Mouse (Mus musculus): ENCODE data around the gene Serpini1. TPM values are rescaled to one million over a fixed set of nuclear protein-coding genes. Genes with fewer than 3 reads are reported as not detected.

The Serpini1 gene
- 20.7 and 29.0 TPM in 2 replicates for polyA plus RNA-seq (2015; fragmentation: Nextera tagmentation; extraction: Ambion mirVana)

- peak within 1 kb of the TSS; percentile 76 for H3K4me3 ChIP-seq (replicated peaks)
- ATAC-seq (ENCODE audit: insufficient read depth, low FRiP score, low read depth), result peak; percentile 93
- H3K36me3 ChIP-seq, result no peaks in the 10 kb centered on the region
- H3K27ac ChIP-seq, result peak within 1 kb of the TSS; percentile 82
- H3K27me3 ChIP-seq (replicated peaks), result no peaks in the 10 kb centered on the region
- peak within 1 kb of the TSS; percentile 76 for H3K4me2 ChIP-seq
- H3K9ac ChIP-seq, result peak within 1 kb of the TSS; percentile 89
- H3K4me1 ChIP-seq, result 0 out of 2 replicates have a peak, but pooled peaks cover 7% of the 10 kb centered on the region
- H3K9me3 ChIP-seq, result no peaks in the 10 kb centered on the region
- WGBS, result 0% methylated on average over 19 of the region's 19 CpGs
Measured at GRCm38 (mm10) chr3:75557292-75557691, at the start of gene Serpini1. Serpini1 (plus strand) TSS chr3:75557547.

- Histone ChIP-seq H3K27ac (no peak overlapping the region), H3K9ac (no peak overlapping the region), H3K4me2 (no peak overlapping the region), H3K9me3 (no peaks in the 10 kb centered on the region), H3K4me1 (no peaks in the 10 kb centered on the region), H3K36me3 (peaks cover 8% of the 10 kb centered on the region), H3K4me3 (replicated peaks) (no peak overlapping the region), H3K27me3 (replicated peaks) (no peaks in the 10 kb centered on the region)
- 74% methylated on average over 7 of the region's 7 CpGs for WGBS
- no peak for ATAC-seq (ENCODE audit: insufficient read depth, low FRiP score, low read depth)
Measured at GRCm38 (mm10) chr3:75517631-75518250, 39.6 kb upstream of the Serpini1 start.

GRCm38 (mm10) chr3:75521314-75521713 lies 36.0 kb upstream of the Serpini1 start:
- Histone ChIP-seq H3K27ac (no peak overlapping the region), H3K4me3 (replicated peaks) (no peak overlapping the region), H3K36me3 (peaks cover 10% of the 10 kb centered on the region), H3K4me2 (no peak overlapping the region), H3K9me3 (no peaks in the 10 kb centered on the region), H3K27me3 (replicated peaks) (no peaks in the 10 kb centered on the region), H3K4me1 (no peaks in the 10 kb centered on the region), H3K9ac (no peak overlapping the region)
- WGBS, result 70% methylated on average over 2 of the region's 2 CpGs
- ATAC-seq (ENCODE audit: insufficient read depth, low FRiP score, low read depth), result no peak

- 65% methylated on average over 1 of the region's 1 CpGs for WGBS
- no peaks in the 10 kb centered on the region for H3K4me1 ChIP-seq
- H3K27ac ChIP-seq, result no peak overlapping the region
- no peaks in the 10 kb centered on the region for H3K9me3 ChIP-seq
- no peak overlapping the region for H3K4me3 ChIP-seq (replicated peaks)
- ATAC-seq (ENCODE audit: insufficient read depth, low FRiP score, low read depth), result no peak; the same call in 1 of the 2 replicates
- H3K4me2 ChIP-seq, result no peak overlapping the region
- H3K27me3 ChIP-seq (replicated peaks), result no peaks in the 10 kb centered on the region
- H3K36me3 ChIP-seq, result peaks cover 14% of the 10 kb centered on the region
- H3K9ac ChIP-seq, result no peak overlapping the region
Measured at GRCm38 (mm10) chr3:75522527-75522926, 34.8 kb upstream of the Serpini1 start.

- H3K36me3 ChIP-seq, result peaks cover 8% of the 10 kb centered on the region; the same call in 1 of the 2 replicates
- WGBS, result 77% methylated on average over 3 of the region's 3 CpGs
- H3K9ac ChIP-seq, result no peak overlapping the region
- ATAC-seq (ENCODE audit: insufficient read depth, low FRiP score, low read depth), result no peak
- no peak overlapping the region for H3K4me2 ChIP-seq
- H3K4me1 ChIP-seq, result no peaks in the 10 kb centered on the region
- no peaks in the 10 kb centered on the region for H3K9me3 ChIP-seq
- no peaks in the 10 kb centered on the region for H3K27me3 ChIP-seq (replicated peaks)
- no peak overlapping the region for H3K27ac ChIP-seq
- no peak overlapping the region for H3K4me3 ChIP-seq (replicated peaks)
Measured at GRCm38 (mm10) chr3:75531074-75531473, 26.3 kb upstream of the Serpini1 start.

- H3K9me3 ChIP-seq, result no peaks in the 10 kb centered on the region
- no peak overlapping the region for H3K4me2 ChIP-seq
- no peak overlapping the region for H3K4me3 ChIP-seq (replicated peaks)
- H3K4me1 ChIP-seq, result no peaks in the 10 kb centered on the region
- H3K27me3 ChIP-seq (replicated peaks), result no peaks in the 10 kb centered on the region
- no peaks in the 10 kb centered on the region; the same call in 1 of the 2 replicates for H3K36me3 ChIP-seq
- 75% methylated on average over 3 of the region's 3 CpGs for WGBS
- peak; percentile 56; the same call in 1 of the 2 replicates for ATAC-seq (ENCODE audit: insufficient read depth, low FRiP score, low read depth)
- no peak overlapping the region for H3K9ac ChIP-seq
- H3K27ac ChIP-seq, result no peak overlapping the region
Measured at GRCm38 (mm10) chr3:75534045-75534834, 23.1 kb upstream of the Serpini1 start.

GRCm38 (mm10) chr3:75541259-75541658 lies 16.1 kb upstream of the Serpini1 start:
- Histone ChIP-seq H3K4me1 (no peaks in the 10 kb centered on the region), H3K27me3 (replicated peaks) (no peaks in the 10 kb centered on the region), H3K9me3 (no peaks in the 10 kb centered on the region), H3K4me3 (replicated peaks) (no peak overlapping the region), H3K9ac (no peak overlapping the region), H3K36me3 (no peaks in the 10 kb centered on the region; the same call in 1 of the 2 replicates), H3K4me2 (no peak overlapping the region), H3K27ac (no peak overlapping the region)
- ATAC-seq (ENCODE audit: insufficient read depth, low FRiP score, low read depth), result no peak
- WGBS, result 89% methylated on average over 4 of the region's 4 CpGs

GRCm38 (mm10) chr3:75542852-75543251 lies 14.5 kb upstream of the Serpini1 start:
- Histone ChIP-seq H3K4me3 (replicated peaks) (no peak overlapping the region), H3K9ac (no peak overlapping the region), H3K4me2 (no peak overlapping the region), H3K36me3 (no peaks in the 10 kb centered on the region), H3K27me3 (replicated peaks) (no peaks in the 10 kb centered on the region), H3K4me1 (no peaks in the 10 kb centered on the region), H3K9me3 (no peaks in the 10 kb centered on the region), H3K27ac (no peak overlapping the region)
- ATAC-seq (ENCODE audit: insufficient read depth, low FRiP score, low read depth), result peak; percentile 66; the same call in 1 of the 2 replicates
- 91% methylated on average over 3 of the region's 3 CpGs for WGBS

- Histone ChIP-seq H3K27ac (no peak overlapping the region), H3K4me3 (replicated peaks) (no peak overlapping the region), H3K9ac (no peak overlapping the region), H3K36me3 (no peaks in the 10 kb centered on the region), H3K27me3 (replicated peaks) (no peaks in the 10 kb centered on the region), H3K9me3 (no peaks in the 10 kb centered on the region), H3K4me2 (no peak overlapping the region), H3K4me1 (no peaks in the 10 kb centered on the region)
- ATAC-seq (ENCODE audit: insufficient read depth, low FRiP score, low read depth), result no peak
- 91% methylated on average over 1 of the region's 1 CpGs for WGBS
Measured at GRCm38 (mm10) chr3:75544287-75544686, 13.1 kb upstream of the Serpini1 start.

GRCm38 (mm10) chr3:75551248-75551647 lies 6.1 kb upstream of the Serpini1 start:
- Histone ChIP-seq H3K27me3 (replicated peaks) (no peaks in the 10 kb centered on the region), H3K4me3 (replicated peaks) (no peak overlapping the region), H3K9me3 (no peaks in the 10 kb centered on the region), H3K4me1 (0 out of 2 replicates have a peak, but pooled peaks cover 4% of the 10 kb centered on the region), H3K27ac (no peak overlapping the region), H3K4me2 (no peak overlapping the region), H3K36me3 (no peaks in the 10 kb centered on the region), H3K9ac (no peak overlapping the region)
- ATAC-seq (ENCODE audit: insufficient read depth, low FRiP score, low read depth), result no peak

- Histone ChIP-seq H3K4me2 (peak overlapping the region; percentile 71), H3K27ac (peak overlapping the region; percentile 82), H3K4me3 (replicated peaks) (peak overlapping the region; percentile 76), H3K27me3 (replicated peaks) (no peaks in the 10 kb centered on the region), H3K9me3 (no peaks in the 10 kb centered on the region), H3K36me3 (no peaks in the 10 kb centered on the region), H3K4me1 (0 out of 2 replicates have a peak, but pooled peaks cover 7% of the 10 kb centered on the region), H3K9ac (peak overlapping the region; percentile 89)
- under 1% methylated on average over 36 of the region's 36 CpGs for WGBS
- ATAC-seq (ENCODE audit: insufficient read depth, low FRiP score, low read depth), result peak; percentile 21
Measured at GRCm38 (mm10) chr3:75556121-75556694, 1.1 kb upstream of the Serpini1 start.
